Mouse (Mus musculus) urinary bladder, adult 2 months (tissue): ENCODE results near the gene Ankrd16. TPM values are rescaled to one million over a fixed set of nuclear protein-coding genes. Genes with fewer than 3 reads are reported as not detected.

Experiments used
- DNase-seq: peaks from one replicate; pipeline ENCODE4 v3.0.0; 2022; ENCODE audit warnings: low spot score
- polyA plus RNA-seq: library from polyadenylated mRNA; depleted of rRNA; stranded (reverse); fragments of >200 nt; gene quantifications from 2 replicates; pipeline ENCODE4 v1.2.3, GENCODE M21; 2012; rRNA removed

The Ankrd16 gene
- polyA plus RNA-seq: 94.4 and 122 TPM in 2 replicates

- peak; percentile 100 for DNase-seq
Observed at GRCm38 (mm10) chr2:11777091-11778068, at the start of gene Ankrd16, which contains the start of gene Fbh1. Gene Ankrd16 (plus strand): TSS chr2:11777876. Gene Fbh1 (minus strand): TSS chr2:11777582.

DNA sequence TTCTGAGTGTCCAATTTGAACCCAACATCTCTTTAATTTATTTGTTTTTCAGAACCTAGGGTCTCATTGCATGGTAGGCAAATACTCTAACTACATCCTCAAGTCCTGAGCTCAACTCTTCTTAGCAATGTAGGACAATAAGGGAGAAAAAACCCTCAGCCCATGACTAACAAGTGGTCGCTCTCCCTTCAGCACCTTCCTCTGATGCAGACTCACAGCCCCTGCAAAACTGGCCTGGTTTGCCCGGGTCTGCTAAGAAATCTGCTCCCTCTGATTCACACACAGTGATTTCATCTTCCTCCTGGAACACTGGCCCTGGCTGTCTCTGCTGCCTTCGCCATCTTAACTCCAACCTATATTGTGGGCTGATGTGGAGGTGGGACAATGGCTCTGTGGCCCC, 48.6 kb upstream of the Ankrd16 start:
- DNase-seq: no peak

GRCm38 (mm10) chr2:11732978-11733377, 44.7 kb upstream of the Ankrd16 start:
- DNase-seq: no peak

DNA sequence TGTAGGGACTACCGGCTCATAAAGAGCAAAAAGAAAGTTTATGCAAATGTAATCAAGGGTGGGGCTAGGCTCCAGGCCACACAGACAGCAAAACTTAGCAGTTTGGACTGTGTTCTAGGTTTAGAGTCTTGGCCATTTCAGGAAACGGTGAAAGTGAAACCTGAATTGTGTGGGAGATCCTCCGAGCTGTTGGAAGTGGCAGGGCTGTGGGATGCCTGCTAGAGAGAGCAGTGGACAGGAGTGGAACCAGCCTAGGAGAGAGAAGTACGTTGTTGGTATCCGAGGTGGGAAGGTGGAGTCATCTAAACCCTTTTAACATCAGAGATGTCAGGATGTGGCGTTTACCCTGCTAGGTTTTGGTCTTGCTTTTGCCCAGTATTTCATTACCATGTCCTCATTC, 41.8 kb upstream of the Ankrd16 start:
- DNase-seq: no peak

DNA sequence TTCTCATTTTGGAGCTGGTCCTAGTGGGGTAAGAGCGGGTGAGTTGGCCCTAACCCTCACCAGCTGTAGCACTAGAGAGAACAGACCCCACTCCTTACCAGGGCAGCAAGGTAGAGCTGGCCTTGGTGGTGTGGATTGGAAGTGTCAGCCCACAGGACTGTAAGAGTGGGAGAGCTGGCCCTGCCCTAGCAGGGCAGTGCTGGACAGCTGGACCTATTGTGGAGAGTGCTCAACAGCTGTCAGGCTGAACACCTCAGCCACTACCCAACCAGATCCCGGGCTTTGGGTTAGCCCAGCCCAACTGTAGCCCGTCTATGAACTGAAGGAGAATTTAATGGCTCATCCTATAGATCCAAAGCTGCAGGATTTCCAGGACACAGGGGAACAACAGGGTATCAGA, 38.9 kb upstream of the Ankrd16 start:
- no peak for DNase-seq

- DNase-seq: no peak
Observed at GRCm38 (mm10) chr2:11739516-11740051, 38.1 kb upstream of the Ankrd16 start.

DNA sequence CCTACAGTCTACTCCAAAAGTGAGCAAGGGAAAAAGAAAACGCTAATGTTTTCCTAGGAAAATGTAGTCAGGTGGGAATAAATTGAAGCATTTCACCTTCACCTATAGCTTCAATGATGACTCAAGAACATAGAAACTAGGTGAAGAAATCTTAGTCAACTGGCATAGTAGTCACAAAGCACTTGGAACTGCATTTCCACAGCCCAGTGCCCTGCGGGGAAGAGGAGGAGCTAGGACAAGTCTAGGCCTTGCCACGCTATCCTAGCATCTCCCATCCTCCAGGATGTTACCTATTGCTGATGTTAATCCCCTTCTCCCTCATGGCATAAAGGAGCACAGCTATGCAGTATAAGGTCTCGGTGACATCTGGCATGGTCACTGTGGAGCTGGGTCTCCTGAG, 15.1 kb upstream of the Ankrd16 start:
- DNase-seq: no peak

- no peak for DNase-seq
Observed at GRCm38 (mm10) chr2:11765694-11766093, 12.0 kb upstream of the Ankrd16 start.

- no peak for DNase-seq
Observed at GRCm38 (mm10) chr2:11766485-11767160, 11.1 kb upstream of the Ankrd16 start.

DNA sequence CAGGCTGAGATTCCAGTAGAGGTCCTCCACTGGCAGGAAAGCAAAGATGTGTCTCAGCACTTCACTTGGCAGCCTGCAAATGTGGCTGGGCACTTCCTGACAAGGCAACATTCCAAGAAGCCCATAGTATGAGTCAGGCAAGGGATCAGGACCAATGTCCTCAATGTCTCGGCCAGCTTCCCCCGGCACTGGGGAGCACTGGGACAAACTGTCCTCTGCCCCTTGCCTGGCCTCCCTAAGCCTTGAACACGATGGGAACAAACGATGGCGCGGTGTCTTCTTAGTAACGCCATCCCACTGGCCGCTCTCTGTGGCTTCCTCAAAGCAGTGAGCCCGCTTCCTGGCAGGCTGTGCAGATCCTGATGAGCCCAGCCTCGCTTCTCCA, 10.5 kb upstream of the Ankrd16 start:
- no peak for DNase-seq

GRCm38 (mm10) chr2:11771701-11772100, 6.0 kb upstream of the Ankrd16 start:
- no peak for DNase-seq

GRCm38 (mm10) chr2:11772401-11772800, 5.3 kb upstream of the Ankrd16 start:
- no peak for DNase-seq

- no peak for DNase-seq
Observed at GRCm38 (mm10) chr2:11774426-11774825, 3.2 kb upstream of the Ankrd16 start.

GRCm38 (mm10) chr2:11775121-11775520, 2.6 kb upstream of the Ankrd16 start:
- no peak for DNase-seq

DNA sequence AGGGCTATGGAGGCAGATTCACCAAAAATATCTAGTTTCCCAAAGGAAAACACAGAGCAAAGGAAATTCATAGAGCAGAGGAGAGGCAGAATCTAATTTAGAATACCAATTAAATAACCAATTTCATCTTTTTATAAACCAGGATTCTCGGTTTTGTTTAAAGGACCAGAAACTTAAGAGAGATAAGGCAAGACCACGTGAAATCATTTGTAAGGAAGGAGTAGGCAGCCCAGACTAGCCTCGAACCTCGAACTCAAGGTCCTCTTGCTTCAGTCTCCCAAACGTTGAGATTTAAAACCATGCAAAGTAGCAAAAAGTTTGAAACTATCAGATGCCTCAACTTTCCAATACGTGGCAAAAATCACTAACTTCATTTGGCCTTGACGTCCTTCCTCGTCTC, 1.3 kb upstream of the Ankrd16 start:
- no peak for DNase-seq

DNA sequence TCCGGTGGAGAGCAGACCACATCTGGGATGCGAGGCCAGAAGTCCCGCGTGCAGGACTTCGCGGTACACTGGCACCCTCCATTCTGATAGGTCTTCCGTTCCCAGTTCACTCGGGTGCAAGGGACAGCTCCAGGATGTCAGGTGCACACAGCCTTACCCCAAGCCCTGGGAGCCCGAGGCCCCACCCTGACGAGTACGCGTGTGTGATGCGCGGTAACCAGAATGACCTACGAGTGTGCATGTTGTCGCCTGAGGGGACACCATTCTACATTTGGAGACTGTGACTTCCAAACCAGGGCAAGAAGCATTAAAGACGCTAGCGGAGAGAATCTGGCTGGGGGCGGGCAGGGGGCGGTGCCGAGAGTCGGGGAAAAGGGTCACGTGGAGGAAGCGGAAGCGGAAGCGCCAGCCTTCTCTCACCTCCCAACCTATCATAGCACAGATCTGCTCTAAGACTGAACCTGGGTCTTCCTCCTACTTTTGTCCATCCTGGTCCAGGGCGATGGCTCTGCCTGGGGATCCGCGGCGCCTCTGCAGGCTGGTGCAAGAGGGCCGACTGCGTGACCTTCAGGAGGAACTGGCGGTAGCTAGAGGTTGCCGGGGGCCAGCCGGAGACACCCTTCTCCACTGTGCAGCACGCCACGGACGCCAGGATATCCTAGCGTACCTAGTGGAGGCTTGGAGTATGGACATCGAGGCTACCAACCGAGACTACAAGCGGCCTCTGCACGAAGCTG, 579 bp downstream of the Ankrd16 start:
- DNase-seq: peak; percentile 64

DNA sequence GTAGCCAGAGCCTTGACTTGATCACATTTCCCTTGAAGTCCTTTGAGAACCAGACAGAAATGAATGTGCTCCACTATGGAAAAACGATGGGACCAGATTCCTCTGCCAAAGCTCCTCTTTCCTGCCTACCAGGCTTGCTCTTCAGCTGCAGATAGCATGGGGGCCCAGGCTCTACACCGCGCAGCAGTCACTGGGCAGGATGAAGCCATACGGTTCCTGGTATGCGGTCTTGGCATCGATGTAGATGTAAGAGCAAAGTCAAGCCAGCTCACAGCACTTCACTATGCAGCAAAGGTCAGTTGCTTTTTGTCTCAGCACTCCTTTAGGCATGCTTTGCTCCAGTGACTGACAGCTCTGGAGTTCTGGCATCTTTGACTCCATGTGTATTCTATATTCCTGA, 6.5 kb downstream of the Ankrd16 start:
- DNase-seq: no peak

DNA sequence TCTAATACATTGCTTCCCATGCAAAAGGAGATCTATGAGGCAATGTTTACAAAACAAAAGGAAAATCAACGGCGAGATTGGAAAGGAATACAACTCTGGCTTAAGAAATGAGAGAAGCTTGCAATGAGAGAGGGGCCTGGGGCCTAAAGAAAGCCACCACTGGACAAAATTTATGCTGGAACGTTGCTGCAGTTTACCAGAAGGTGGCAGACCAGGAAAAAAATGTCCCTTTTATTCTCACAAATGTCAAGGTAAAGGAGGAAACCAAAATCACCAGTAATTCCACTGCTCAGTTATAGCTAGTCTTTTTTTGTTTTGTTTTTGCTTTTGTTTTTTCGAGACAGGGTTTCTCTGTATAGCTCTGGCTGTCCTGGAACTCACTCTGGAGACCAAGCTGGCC, 17.0 kb downstream of the Ankrd16 start:
- DNase-seq: no peak

GRCm38 (mm10) chr2:11797930-11798364, 20.3 kb downstream of the Ankrd16 start:
- no peak for DNase-seq

DNA sequence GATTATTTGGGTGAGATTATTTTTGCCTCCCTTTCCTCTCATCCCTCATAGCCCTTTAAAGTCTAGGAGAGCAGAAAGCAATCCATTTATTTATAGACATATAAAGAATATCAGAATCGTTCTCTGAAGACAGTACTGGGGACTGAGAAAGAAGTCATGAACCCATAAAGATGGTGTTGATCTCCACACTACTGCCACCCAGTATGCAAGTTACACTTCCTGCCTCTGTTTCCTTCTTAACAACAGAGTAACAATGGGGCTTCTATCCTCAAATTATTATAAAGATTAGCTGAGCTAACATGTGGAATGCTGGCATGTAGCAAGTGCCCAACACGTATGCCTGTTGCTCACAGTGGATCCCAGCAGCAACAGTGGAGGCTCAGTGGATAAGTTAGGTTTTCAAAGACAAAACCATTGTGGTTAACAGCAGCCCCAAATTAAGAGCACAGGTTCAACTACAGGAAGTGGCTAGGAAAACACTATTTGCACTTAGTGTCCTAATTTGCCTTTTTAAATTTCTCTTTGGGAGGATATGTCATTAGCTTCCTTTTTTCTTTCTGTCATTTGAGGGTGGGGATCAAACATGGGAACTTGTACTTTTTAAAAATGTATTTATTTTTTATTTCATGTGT, 23.7 kb downstream of the Ankrd16 start:
- DNase-seq: no peak
